Mouse (Mus musculus): ENCODE measurements at regions not wholly inside any gene's neighbourhood (a gene's known extent, or its start where the extent isn't known, plus 50 kb on each side); places are given as distances from the start of the nearest gene placed in this dataset.
A peak's percentile ranks its signal among the peaks of the same experiment; 100 is the strongest.
"Not testable (repeated sequence)": the region's sequence is repeated elsewhere in the genome, so short reads cannot be mapped to it uniquely, and the experiment has no call there.

DNA sequence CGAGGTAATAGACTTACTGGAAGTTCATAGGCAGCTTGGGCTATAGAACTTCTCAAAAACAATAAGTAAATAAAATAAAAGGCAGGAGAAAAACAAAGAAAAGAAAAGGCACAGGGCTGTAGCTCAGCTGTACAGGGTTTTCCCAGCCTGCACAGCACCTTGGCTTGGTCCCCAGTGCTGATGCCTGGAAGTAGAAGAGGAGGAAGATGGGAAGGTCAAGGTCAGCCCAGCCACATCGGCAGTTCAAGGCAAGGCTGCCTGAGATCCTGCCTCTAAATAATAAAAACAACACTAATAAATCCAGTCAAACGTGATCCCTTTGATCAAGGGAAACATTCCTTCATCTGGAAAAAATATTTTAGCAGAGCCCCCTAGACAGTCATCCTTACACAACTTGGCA lies 103.1 kb downstream of the Cenpf start:
- no peak for DNase-seq (ENCODE audit: low read depth)

GRCm38 (mm10) chr1:189581427-189581826 lies 106.5 kb downstream of the Cenpf start:
- no peak for DNase-seq (ENCODE audit: low read depth)

- peak; percentile 82 for DNase-seq (ENCODE audit: low read depth)
These were observed 108.5 kb downstream of the Cenpf start for GRCm38 (mm10) chr1:189579358-189579757.

GRCm38 (mm10) chr1:189576311-189577002 lies 111.4 kb downstream of the Cenpf start:
- peak; percentile 32 for DNase-seq (ENCODE audit: low read depth)

DNA sequence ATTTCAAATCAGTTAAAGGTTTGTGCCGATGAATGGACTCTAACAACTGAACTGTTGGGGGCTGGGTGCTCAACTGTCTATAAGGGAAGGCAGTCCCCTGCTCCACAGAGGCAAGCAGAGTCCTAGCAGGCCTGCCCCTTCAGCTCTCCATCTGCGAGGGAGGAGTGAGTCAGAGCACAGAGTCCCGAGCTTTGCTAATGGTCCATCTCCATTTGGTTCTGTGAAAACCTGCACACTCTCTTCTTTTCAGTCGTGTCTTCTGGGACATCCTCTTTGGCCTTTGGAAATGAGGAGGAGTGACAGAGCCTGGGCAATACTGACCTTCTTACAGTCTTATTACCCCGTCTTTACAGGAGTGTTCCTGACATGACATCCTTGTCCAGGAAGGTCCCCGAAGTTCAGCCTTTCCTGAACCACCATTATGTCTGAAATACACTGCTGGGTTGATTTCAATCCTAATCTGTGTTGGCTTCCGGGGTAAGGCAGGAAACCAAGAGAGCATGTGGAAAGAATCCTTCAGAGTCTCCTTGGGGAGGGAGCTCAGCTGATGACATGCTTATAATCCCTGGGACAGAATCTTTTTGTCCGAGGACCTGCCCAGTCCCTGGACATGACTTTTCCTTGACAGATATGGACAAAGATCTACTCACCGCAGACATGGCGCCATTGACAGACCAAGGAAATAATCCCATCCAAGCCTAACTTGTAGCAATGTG lies 112.2 kb downstream of the Cenpf start:
- DNase-seq (ENCODE audit: low read depth), result no peak

GRCm38 (mm10) chr1:189566491-189566890 lies 121.4 kb downstream of the Cenpf start:
- peak; percentile 83 for DNase-seq (ENCODE audit: low read depth)

DNA sequence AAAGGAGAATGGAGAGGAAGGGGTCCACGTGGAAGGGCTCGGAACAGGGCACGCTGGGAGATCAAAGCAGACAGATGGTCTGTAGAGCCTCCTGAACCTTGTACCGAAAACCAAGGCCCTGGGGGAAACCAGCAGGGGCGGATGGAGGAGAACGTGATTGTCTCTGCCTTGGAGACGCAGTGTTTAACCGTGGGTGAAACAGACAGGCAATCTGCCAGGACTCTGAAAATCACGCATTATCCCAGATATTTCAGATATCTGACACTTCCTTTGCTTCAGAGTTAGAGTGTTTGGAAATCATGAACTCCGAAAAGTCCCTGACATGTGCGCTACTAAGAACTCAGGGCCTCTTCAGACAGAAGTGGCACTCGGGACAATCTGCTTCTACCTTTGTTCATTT lies 126.1 kb downstream of the Cenpf start:
- DNase-seq (ENCODE audit: low read depth), result no peak

- DNase-seq (ENCODE audit: low read depth), result no peak
These were observed 127.3 kb downstream of the Cenpf start for GRCm38 (mm10) chr1:189560576-189560975.

- DNase-seq (ENCODE audit: low read depth), result peak; percentile 20
These were observed 137.0 kb downstream of the Cenpf start for GRCm38 (mm10) chr1:189550851-189551250.

DNA sequence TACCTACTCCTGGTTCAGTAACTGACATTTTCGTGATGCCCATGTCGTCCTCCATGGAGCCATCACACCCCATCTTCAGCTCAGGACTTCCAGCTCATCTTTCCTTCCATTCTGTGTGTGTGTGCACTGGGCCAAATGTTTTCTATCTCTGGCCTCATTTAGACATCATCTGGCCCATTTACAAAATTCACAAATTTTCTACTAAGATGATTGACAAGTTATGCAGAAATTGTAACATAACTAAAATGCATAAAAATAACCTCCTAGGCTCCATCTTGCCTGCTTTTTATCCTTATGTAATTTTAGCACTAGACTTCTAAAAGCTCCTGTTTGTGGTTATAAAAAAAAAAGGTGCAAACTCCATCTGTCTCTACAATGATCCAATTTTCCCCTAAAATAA lies 130.8 kb upstream of the Kcnk2 start:
- DNase-seq (ENCODE audit: low read depth), result no peak

- DNase-seq (ENCODE audit: low read depth), result no peak
These were observed 124.3 kb upstream of the Kcnk2 start for GRCm38 (mm10) chr1:189526329-189526728.

DNA sequence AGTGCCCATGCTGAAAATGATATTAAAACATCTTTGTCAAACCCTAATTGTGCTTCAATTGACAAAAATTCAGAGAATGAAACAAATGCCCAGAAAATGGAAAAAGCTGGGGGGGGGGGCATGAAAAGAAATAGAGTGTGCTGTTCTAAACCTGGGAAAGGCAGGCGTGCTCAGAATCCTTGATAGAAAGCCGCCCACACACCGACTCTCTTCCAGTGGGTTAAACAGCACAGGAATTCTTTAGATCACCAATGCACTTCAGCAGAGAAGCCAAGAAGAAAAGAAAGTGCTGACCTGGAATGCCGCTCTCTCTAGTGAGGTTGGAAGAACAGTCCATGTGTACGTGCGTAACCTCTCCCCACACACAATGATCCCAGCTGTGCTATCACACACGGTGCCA lies 113.4 kb upstream of the Kcnk2 start:
- no peak for DNase-seq (ENCODE audit: low read depth)

GRCm38 (mm10) chr1:189513358-189513757 lies 111.3 kb upstream of the Kcnk2 start:
- DNase-seq (ENCODE audit: low read depth), result no peak

DNA sequence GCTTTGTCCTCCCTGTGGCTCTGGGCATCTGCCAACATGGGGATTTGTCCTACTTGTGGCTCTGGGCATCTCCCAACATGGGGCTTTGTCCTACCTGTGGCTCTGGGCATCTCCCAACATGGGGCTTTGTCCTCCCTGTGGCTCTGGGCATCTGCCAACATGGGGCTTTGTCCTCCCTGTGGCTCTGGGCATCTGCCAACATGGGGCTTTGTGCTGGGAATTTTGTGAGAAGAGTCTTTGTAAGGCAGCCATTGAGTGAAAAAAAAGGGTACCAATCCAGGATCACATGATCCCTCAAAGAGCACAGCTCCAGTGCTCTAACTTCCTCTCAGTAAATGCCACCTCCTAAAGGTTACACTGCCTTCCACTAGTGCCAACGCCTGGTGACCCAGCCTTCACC lies 105.2 kb upstream of the Kcnk2 start:
- DNase-seq (ENCODE audit: low read depth), result not testable (repeated sequence)

DNA sequence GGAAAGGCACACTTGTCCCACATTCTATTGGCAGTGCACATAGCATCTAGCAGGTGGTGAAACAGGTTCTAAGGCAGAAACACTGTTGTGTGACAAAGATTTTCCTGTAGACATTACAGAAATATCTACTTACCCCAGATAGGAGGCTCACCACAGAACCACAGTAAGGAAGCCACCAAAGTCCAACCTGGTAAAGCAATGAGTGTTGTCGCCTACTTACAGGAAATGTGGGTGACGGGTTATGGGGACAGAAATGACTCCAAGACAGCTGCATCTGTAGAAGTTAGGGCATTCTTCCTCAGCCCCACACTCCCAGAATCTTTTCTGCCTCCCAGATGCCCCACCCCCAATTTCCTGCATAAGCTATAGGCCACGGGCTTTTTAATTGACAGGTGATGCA lies 97.6 kb upstream of the Kcnk2 start:
- DNase-seq (ENCODE audit: low read depth), result no peak

DNA sequence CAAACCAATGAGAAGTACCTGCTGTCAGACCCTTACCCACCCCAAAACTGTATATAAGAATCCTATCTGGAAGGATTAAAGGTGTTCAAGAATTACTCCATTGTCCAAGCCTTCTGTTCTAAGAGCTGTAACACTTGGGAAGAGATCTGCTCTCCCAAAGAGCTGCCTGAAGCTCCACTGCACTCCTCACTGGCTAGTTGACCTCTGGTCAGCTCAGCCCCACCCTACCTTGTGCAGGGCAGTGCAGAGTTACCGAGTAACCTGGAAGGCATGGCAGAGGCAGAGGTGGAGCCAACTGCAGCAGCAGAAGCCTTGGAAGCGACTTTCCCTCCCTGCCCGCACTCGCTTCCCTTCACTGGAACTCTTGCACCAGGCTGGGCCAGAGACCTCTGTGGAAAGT lies 97.1 kb upstream of the Kcnk2 start:
- DNase-seq (ENCODE audit: low read depth), result no peak

- no peak for DNase-seq (ENCODE audit: low read depth)
These were observed 95.0 kb upstream of the Kcnk2 start for GRCm38 (mm10) chr1:189497031-189497430.

DNA sequence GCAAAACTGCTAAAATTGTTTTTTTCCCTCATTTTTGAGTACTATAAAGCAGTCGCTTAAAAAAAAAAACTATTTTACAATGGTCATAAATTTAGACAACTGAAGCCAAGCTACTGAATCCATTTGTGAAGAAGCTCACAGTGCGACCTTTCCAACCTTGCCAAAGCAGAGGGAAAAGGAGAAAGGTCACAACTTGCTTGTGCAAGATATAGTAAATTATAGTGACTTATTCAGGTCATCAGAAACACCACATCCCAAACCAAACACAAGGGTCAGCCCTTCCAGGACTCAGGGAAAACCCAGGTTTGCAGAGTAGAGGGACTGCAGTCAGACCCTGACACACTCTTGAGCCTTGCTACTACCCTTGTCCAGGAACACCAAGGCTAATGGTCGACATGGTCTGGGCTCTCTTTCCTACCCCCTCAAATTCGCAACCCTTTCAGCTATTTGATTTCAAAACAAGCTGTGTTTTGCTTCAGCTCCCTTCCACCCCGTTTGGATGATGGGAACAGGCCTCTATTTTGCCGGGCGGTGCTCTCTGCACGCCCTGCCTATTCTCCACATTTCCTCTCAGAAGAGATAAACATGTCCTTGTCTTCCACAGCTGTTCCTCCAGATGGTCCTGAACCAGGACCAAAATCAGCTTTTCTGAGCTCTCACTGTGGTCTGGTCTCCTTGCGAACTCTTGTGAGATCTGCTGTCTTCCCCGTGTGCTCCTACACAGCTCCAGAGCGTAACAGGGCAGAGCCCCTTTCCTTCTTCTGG lies 93.5 kb upstream of the Kcnk2 start:
- DNase-seq (ENCODE audit: low read depth), result no peak

- DNase-seq (ENCODE audit: low read depth), result no peak
These were observed 92.8 kb upstream of the Kcnk2 start for GRCm38 (mm10) chr1:189494896-189495295.

- DNase-seq (ENCODE audit: low read depth), result no peak
These were observed 83.3 kb upstream of the Kcnk2 start for GRCm38 (mm10) chr1:189485336-189485735.

GRCm38 (mm10) chr1:189483331-189483730 lies 81.3 kb upstream of the Kcnk2 start:
- DNase-seq (ENCODE audit: low read depth), result no peak

- DNase-seq (ENCODE audit: low read depth), result no peak
These were observed 76.0 kb upstream of the Kcnk2 start for GRCm38 (mm10) chr1:189478051-189478450.

GRCm38 (mm10) chr1:189476796-189477195 lies 74.7 kb upstream of the Kcnk2 start:
- DNase-seq (ENCODE audit: low read depth), result no peak
